Mouse (Mus musculus) urinary bladder, postnatal 10 days (tissue): ENCODE data around the gene L3mbtl4.

ENCODE experiments used
- DNase-seq: peaks from one replicate; pipeline ENCODE4 v3.0.0; 2022; ENCODE audit warnings: low spot score

L3mbtl4 gene

DNA sequence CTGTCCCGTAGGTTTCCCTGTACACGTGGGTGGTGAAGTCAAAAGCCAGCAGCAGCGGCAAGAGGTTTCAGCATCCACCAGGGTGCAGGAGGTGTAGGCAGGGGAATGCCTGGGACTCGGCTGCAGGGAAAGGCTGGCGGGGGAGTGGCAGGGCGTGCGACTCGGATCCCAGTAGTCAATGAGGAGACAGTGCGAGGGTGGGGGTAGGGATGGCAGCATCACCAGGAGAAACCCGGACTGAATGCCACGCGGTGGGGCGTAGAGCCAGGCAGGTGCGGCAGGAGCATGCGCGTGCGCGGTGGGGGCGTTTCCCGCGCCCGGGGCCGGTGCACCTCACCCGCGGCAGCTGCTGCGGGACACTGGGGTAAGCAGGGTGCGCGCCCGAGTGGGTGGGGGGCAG, at the start of gene L3mbtl4:
Gene L3mbtl4, plus strand, starts transcription at position 271 of the 400 bp plus-strand sequence.
- no peak for DNase-seq

- no peak for DNase-seq
These were observed 43.1 kb upstream of the L3mbtl4 start for GRCm38 (mm10) chr17:68230484-68230883.

GRCm38 (mm10) chr17:68235380-68235779, 38.2 kb upstream of the L3mbtl4 start:
- no peak for DNase-seq

DNA sequence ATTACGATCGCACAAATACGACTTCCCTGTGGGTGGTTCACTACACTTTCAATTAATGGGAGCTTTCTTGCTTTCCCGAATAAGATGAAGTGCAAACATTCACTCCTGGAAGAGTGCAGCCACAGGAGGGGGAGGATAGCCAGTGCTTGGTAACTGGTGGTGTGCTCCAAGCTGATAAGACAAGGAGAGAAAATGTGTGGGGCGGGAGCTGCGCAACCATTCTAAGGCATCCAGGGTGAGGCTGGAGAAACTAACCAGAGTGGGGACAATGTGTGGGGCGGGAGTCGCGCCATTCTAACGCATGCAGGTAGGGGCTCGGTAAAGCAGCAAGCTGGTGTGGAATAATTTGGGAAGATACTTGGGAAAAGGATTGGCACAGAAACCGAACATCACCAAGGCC, 36.6 kb upstream of the L3mbtl4 start:
- DNase-seq, result no peak

GRCm38 (mm10) chr17:68240171-68240570, 33.4 kb upstream of the L3mbtl4 start:
- DNase-seq, result no peak

GRCm38 (mm10) chr17:68264835-68265557, 8.6 kb upstream of the L3mbtl4 start:
- DNase-seq, result no peak

GRCm38 (mm10) chr17:68273954-68274353, 357 bp downstream of the L3mbtl4 start:
- no peak for DNase-seq

- no peak for DNase-seq
These were observed 1.5 kb downstream of the L3mbtl4 start for GRCm38 (mm10) chr17:68275138-68275537.

GRCm38 (mm10) chr17:68280915-68281314, 7.3 kb downstream of the L3mbtl4 start:
- no peak for DNase-seq

GRCm38 (mm10) chr17:68285119-68285782, 11.7 kb downstream of the L3mbtl4 start:
- no peak for DNase-seq

DNA sequence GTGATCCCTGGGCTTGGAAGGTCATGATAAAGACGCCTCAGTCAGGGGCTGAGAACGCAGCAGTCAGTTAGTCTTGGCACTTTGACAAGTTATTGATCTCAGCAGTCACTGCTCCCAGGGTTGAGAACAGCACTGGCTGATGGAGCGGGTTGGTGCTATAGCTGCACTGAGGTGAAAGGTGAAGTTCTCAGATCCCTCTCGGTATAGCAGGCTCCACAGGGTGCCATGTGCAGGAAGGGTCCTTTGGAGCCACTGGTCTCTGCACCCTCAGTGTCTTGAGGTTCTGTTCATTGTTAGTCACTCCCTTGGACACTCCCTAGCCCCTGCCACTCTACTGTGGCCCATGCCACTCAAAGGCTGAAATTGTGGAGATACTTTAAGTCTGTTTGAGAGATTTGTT, 14.5 kb downstream of the L3mbtl4 start:
- DNase-seq, result no peak

DNA sequence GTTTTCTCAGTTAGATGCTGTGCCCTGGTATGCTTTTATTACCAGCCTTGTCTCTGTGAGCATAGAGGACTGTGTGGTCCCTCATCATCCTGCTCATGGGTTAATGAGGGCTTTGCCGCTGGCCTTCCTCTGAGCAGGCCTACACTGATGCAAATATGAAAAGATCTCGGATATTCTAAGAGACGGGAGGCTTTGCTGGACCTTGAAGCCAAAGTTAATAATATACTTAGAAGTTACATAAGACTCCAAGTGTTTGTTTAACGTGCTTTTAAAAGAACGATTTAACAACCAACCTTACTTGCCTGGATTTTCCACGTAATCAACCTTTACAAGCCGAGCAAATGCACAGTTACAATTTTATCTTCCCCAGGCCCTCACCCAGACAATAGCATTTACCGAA, 15.1 kb downstream of the L3mbtl4 start:
- DNase-seq, result no peak

GRCm38 (mm10) chr17:68291713-68292364, 18.2 kb downstream of the L3mbtl4 start:
- DNase-seq, result no peak

DNA sequence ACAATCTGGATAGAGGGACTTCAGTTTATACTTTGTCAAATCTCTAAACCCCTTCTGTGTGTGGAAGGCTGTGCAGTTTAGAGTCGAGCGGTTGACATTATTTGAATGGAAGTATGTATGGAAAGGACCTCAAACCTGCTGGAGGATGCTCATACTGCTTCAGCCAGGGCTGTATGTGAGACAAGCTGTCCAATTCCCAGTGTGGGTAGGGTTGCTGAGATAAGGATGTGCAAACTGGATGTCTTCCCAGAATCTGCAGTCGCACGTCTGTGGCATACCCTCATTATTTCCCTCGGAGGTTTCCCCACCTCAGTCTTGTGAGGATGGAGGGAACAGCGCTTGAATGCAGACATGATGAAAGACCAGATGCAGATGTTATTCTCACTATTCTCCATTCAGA, 34.8 kb downstream of the L3mbtl4 start:
- DNase-seq, result no peak

- no peak for DNase-seq
These were observed 38.8 kb downstream of the L3mbtl4 start for GRCm38 (mm10) chr17:68312286-68312927.

DNA sequence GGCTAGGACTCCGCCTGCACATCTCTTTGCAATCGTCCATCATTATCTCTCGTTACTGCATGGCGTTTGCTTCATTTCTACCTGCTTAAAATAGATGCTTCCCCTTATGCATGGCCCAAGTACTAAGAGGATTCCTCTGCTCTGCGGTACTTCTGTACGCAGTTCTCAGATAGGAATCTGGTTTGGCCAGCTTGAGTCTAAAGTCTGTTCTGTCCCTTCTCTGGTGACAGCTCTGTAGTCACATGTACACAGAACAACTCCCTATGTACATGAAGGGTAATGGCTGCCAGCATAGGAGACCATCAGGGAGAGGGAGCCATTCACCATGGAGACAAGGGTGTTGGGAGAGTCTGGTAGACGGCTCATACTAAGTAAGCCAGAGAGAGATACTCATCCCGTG, 47.3 kb downstream of the L3mbtl4 start:
- no peak for DNase-seq

DNA sequence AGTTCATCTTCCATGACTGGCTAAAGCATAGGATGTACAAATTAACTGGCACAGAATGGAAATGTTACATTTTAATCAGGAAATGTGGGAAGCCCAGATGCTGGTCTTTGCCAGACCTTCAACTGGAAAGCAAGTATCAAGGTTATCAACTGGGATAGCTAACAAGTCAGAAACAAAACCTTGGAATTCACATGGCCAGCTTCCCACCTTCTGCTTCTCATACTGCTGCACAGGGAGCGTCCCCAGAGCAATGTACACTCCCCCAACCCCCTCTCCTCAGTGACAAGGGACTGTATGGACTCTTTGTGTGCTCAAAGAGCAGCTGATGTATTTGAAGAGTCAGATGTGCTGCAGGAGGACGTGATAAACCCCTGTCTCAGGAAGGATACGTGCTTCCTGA, 49.0 kb downstream of the L3mbtl4 start:
- DNase-seq, result no peak

- DNase-seq, result no peak
These were observed 58.6 kb downstream of the L3mbtl4 start for GRCm38 (mm10) chr17:68332225-68332624.

DNA sequence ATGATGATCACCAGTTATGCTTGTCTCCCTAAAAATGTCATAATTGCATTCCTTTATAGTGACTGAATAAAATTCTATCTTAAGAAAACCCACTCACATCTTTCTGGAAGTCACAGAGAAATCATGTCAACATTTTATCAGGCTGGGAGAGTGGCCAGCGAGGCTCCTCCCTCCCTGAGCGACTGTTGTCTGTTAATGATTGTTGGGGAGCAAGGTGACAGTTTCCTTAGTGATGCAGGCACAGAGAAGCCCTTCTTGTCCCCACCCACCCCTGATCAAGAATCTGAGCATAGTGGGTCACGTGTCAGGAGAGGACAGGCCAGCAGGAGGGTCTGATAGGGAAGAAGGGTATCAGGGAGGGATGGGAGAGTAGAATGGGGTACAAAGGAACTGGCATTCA, 59.8 kb downstream of the L3mbtl4 start:
- DNase-seq, result no peak

- DNase-seq, result no peak
These were observed 65.4 kb downstream of the L3mbtl4 start for GRCm38 (mm10) chr17:68338917-68339553.

GRCm38 (mm10) chr17:68357687-68358086, 84.1 kb downstream of the L3mbtl4 start:
- DNase-seq, result no peak

GRCm38 (mm10) chr17:68371101-68371500, 97.5 kb downstream of the L3mbtl4 start:
- DNase-seq, result no peak
